Mouse (Mus musculus): ENCODE results near the gene Rhobtb1.

The Rhobtb1 gene

GRCm38 (mm10) chr10:69278764-69279606 is 127.8 kb downstream of the Rhobtb1 start:
- DNase-seq: no peak

- no peak for DNase-seq
These were observed 128.4 kb downstream of the Rhobtb1 start for GRCm38 (mm10) chr10:69279607-69279978.

- DNase-seq: no peak
These were observed 135.7 kb downstream of the Rhobtb1 start for GRCm38 (mm10) chr10:69286939-69287338.

- DNase-seq: no peak
These were observed 136.9 kb downstream of the Rhobtb1 start for GRCm38 (mm10) chr10:69288086-69288485.

- no peak for DNase-seq
These were observed 137.5 kb downstream of the Rhobtb1 start for GRCm38 (mm10) chr10:69288720-69289119.

GRCm38 (mm10) chr10:69290736-69291135 is 139.5 kb downstream of the Rhobtb1 start:
- DNase-seq: no peak

GRCm38 (mm10) chr10:69295919-69296318 is 144.7 kb downstream of the Rhobtb1 start:
- no peak for DNase-seq

- no peak for DNase-seq
These were observed 148.8 kb downstream of the Rhobtb1 start for GRCm38 (mm10) chr10:69299985-69300384.

GRCm38 (mm10) chr10:69302667-69303066 is 151.4 kb downstream of the Rhobtb1 start:
- DNase-seq: no peak

- no peak for DNase-seq
These were observed 153.6 kb downstream of the Rhobtb1 start for GRCm38 (mm10) chr10:69304819-69305218.

GRCm38 (mm10) chr10:69305600-69305999 is 154.4 kb downstream of the Rhobtb1 start:
- DNase-seq: peak; percentile 79

GRCm38 (mm10) chr10:69306205-69306604 is 155.0 kb downstream of the Rhobtb1 start:
- peak; percentile 29 to 44 for DNase-seq

- peak; percentile 58 to 62 for DNase-seq
These were observed 155.8 kb downstream of the Rhobtb1 start for GRCm38 (mm10) chr10:69307067-69307466.

- DNase-seq: no peak
These were observed 157.9 kb downstream of the Rhobtb1 start for GRCm38 (mm10) chr10:69309109-69309508.

- no peak for DNase-seq
These were observed 160.6 kb downstream of the Rhobtb1 start for GRCm38 (mm10) chr10:69311867-69312266.

GRCm38 (mm10) chr10:69313944-69314343 is 162.7 kb downstream of the Rhobtb1 start:
- DNase-seq: no peak

GRCm38 (mm10) chr10:69318514-69318913 is 167.3 kb downstream of the Rhobtb1 start:
- DNase-seq: no peak

GRCm38 (mm10) chr10:69320667-69321518 is 169.7 kb downstream of the Rhobtb1 start:
- DNase-seq: peak; percentile 75 to 89

- DNase-seq: peak; percentile 38 to 68
These were observed 170.3 kb downstream of the Rhobtb1 start for GRCm38 (mm10) chr10:69321519-69322035.

- peak in 1 of 2 experiments; percentile 10 for DNase-seq
These were observed 172.8 kb downstream of the Rhobtb1 start for GRCm38 (mm10) chr10:69323986-69324385.

GRCm38 (mm10) chr10:69324816-69325215 is 173.6 kb downstream of the Rhobtb1 start:
- no peak for DNase-seq

GRCm38 (mm10) chr10:69326433-69326832 is 175.2 kb downstream of the Rhobtb1 start:
- DNase-seq: no peak

- no peak for DNase-seq
These were observed 176.1 kb downstream of the Rhobtb1 start for GRCm38 (mm10) chr10:69327362-69327761.
